Mouse (Mus musculus): ENCODE results near the gene Dennd6a. TPM values are rescaled to one million over a fixed set of nuclear protein-coding genes. Genes with fewer than 3 reads are reported as not detected.
A peak's percentile ranks its signal among the peaks of the same experiment; 100 is the strongest.
"Not testable (repeated sequence)": the region's sequence is repeated elsewhere in the genome, so short reads cannot be mapped to it uniquely, and the experiment has no call there.

Gene Dennd6a
- total RNA-seq, 2 experiments from 2014 or later, result 27.5 to 33.1 TPM

- no peak for DNase-seq (ENCODE audit: low spot score in 2 of 2)
Observed at GRCm38 (mm10) chr14:26639251-26639650, 65.6 kb downstream of the Dennd6a start.

DNA sequence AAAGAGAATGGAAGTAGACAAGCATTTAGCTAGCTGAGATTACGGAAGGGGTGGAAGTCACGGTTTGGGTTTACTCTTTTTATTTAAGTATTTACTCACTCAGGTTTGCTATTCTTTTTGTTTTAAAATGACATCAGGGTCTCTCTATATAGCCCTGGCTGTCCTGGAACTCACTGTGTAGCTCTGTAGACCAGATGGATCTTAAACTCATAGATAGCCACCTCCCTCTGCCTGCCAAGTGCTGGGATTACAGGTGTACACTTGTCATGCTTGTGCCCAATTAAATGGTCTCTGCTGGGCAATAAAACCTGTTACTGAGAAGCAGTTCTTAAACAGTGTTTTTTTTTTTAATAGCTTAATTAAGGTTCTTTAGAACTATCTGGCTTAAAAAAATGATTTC is 66.3 kb downstream of the Dennd6a start:
- DNase-seq (ENCODE audit: low spot score in 2 of 2), result no peak

DNA sequence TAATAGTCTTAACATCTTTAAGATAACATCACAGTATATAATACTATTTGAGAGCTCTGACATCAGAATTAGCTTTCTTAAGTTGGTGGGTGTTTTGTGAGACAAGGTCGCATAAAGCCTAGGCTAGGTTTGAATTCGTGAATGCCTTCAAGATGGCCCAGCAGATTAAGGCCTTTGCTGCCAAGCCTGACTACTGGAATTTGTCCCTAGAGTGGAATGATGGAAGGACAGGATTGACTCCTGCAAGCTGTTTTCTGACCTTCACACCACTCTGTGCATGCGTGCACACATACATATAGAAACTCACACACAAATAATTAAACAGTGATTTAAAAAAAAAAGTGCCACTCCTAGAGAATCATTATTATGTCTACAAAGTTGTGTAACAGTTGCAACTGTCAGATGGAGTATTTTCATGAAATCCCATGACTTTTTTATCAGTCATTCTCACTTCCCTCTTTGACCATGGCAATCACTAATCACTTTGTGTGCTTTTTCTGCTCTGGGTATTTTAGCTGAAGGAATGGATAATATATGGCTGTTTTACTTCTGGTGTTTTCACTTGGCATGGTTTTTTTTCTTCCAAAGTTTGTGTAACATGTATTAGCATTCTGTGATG is 69.5 kb downstream of the Dennd6a start:
- no peak for DNase-seq (ENCODE audit: low spot score in 2 of 2)

GRCm38 (mm10) chr14:26645989-26646650 is 72.5 kb downstream of the Dennd6a start:
- DNase-seq (ENCODE audit: low spot score in 2 of 2), result no peak

GRCm38 (mm10) chr14:26647811-26648210 is 74.2 kb downstream of the Dennd6a start:
- DNase-seq (ENCODE audit: low spot score in 2 of 2), result no peak

DNA sequence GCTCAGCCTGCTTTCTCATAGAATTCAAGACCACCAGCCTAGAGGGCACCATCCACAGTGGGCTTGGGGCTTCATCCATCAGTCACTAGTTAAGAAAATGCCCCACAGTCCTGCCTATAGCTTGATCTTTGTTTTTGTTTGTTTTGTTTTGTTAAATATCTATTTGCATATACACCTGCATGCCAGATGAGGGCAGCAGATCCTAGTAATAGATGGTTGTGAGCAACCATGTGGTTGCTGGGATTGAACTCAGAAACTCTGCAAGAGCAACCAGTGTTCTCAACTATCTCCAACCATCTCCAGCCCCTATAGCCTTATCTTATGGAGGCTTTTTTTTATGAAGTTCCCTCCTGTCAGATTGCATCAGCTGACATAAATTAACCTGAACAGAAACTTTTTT is 78.2 kb downstream of the Dennd6a start:
- DNase-seq (ENCODE audit: low spot score in 2 of 2), result no peak

DNA sequence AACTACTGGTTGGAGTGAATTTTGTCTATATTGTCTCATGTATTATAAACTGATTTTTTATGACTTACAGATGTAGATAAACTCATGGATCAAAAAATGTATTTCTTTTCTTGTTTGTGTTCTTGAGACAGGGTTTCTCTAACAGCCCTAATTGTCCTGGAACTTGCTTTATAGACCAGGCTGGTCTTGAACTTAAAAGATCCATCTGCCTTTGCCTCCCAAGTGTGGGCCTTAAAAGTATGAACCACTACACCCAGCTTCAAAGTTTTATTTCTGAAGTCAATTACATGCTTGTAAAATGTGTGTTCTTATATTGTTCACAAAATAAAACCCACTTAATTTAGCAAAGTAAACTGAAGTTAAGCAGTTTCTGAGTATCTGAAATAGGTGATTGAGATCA is 84.5 kb downstream of the Dennd6a start:
- DNase-seq (ENCODE audit: low spot score in 2 of 2), result no peak

DNA sequence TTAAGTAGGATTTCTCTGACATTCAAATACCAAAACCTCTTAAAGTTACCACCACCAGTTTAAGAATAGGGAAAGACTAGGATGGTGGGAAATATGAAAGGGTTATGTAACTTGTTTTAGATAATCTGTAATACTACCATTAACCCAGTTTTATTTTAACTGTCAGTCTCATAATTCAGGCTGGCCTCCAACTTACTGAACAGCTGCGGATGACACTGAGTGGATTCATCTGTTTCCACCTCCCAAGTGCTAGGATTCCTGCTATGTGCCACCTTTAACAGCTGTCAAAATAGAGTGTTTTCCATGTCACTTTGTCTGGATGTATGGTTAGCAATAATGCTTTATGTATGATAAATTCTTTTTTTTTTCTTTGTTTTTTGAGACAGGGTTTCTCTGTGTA is 86.6 kb downstream of the Dennd6a start:
- DNase-seq (ENCODE audit: low spot score in 2 of 2), result no peak

- DNase-seq (ENCODE audit: low spot score in 2 of 2), result no peak
Observed at GRCm38 (mm10) chr14:26662016-26662415, 88.4 kb downstream of the Dennd6a start.

DNA sequence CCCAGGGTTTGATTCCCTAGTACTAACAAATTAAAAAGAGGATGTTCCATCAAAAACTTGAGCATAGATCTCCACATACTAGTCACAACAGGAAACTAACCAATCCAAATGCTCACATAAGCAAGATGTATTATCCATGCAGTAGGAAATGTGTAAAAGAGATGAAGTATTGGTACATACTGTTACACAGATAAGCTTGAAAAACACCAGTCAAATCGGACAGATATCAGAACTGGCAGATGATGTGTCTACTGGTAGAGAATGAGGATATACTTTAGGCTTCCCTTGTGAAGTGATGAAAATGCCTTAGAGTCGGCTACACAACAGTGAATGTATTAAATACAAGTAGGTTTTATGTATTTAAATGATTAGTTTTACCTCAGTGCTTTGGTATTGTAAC is 88.8 kb downstream of the Dennd6a start:
- no peak for DNase-seq (ENCODE audit: low spot score in 2 of 2)

GRCm38 (mm10) chr14:26663851-26664250 is 90.2 kb downstream of the Dennd6a start:
- DNase-seq (ENCODE audit: low spot score in 2 of 2), result no peak

GRCm38 (mm10) chr14:26667991-26668370 is 94.3 kb downstream of the Dennd6a start:
- DNase-seq (ENCODE audit: low spot score in 2 of 2), result no peak

DNA sequence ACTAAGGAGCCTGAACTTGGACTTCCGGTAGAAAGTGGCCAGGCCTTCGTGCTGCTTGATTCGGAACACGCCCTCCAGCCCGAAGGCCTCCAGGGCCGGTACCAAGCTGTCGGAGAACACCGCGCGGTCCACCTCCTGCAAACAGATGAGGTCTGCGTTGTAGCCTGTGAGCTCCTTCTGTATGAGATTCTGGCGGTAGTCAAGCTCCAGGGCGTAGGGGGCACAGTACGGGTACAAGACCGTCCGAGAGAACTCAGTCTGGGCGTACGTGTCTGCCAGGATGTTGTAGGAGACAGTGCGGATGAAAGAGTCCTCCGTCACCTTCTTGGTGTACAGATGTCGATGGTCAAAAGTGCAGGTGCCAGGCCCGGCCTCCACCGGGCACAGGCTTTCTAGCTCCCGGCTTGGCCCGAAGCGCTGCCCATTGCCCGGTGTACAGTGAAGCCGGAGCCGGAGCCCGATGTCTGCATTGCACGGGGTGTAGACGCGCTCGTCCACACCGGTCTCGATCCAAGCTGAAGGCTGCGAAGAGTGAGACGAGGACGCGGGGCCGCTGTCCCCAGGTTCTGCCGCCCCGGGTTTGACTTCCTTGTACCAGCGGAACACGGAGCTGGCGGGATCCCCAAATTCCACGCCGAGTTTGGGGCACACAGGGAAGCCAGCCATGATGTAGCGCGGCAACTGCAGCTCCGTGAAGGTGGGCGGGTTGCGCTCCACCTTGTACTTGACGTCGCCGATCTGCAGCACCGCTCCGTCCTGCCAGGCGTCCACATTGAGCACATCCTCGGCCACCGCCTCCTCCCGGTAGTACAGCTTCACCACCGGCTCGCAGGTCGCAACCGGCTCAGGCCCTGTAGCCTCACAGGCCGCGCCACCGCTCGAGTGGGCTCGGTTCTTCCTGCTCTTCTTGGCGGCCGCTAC is 95.0 kb downstream of the Dennd6a start:
- peak; percentile 22 to 47 for DNase-seq (ENCODE audit: low spot score in 2 of 2)

- peak; percentile 76 to 82 for DNase-seq (ENCODE audit: low spot score in 2 of 2)
Observed at GRCm38 (mm10) chr14:26669292-26670073, 95.8 kb downstream of the Dennd6a start, which contains the start of gene Pde12. Gene Pde12, minus strand, starts transcription at chr14:26669883.

DNA sequence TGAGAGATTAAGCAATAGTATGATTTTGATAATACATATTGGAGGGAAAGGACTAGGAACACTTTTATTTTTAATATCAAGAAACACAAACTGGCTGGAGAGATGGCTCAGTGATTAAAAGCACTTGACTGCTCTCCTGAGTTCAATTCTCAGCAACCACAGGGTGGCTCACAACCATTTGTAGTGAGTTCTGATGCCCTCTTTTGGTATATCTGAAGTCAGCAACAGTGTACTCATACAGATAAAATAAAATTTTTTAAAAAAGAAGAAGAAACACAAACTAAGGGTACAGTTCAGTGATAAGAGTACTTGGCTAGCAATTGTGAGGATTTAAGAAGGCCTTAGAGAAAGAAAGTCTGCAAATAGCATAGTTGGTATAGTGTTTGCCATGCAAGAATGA is 97.3 kb downstream of the Dennd6a start:
- no peak for DNase-seq (ENCODE audit: low spot score in 2 of 2)

- not testable (repeated sequence) for DNase-seq (ENCODE audit: low spot score in 2 of 2)
Observed at GRCm38 (mm10) chr14:26671870-26672615, 98.4 kb downstream of the Dennd6a start.

DNA sequence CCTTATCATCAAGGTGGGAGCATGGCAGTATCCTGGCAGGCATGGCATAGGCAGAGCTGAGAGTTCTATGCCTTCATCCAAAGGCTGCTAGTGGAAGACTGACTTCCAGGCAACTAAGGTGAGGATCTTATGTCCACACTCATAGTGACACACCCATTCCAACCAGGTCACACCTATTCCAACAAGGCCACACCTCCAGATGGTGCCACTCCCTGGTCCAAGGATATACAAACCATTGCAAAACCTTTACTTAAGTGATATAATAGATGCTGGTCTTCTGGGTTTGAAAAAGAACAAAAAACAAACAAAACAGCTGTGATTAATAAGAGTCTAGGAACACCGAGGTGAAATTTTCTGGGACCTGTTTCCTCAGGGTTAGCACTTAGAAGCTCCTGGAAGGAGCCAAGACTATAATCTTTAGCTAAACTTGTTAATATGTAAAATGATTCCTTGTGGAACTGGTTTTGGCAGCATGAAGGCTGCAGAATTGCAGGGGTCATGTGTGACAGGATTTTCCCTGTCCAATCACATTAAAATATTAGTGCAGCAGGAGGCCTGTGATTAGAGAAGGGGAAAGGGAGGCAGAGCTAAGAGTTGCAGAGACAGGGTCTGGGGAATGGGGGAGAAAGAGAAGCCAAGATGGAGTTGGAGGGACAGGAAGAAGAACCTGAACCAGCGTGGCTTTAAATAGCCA is 101.0 kb downstream of the Dennd6a start:
- not testable (repeated sequence) for DNase-seq (ENCODE audit: low spot score in 2 of 2)

DNA sequence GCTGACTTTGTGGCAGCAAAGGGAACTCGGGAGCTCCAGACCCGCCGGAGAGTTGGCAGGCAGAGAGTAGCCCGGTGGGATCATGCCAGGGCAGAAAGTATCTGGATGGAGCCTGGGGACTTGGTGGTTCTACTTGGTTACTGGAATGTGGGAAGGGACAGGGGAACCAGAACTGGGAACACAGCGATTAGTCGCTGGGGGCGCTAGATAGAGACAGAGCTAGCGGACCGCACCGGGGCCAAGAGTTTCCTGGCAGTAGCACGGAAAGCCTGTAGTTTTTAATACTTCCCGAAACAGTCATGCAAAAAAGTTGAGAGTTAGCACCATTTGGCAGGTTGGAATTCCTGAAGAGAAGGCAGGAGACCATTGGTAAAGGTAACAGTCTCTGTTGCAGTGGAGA is 101.7 kb downstream of the Dennd6a start:
- peak in 1 of 2 experiments; percentile 31 for DNase-seq (ENCODE audit: low spot score in 2 of 2)

- no peak for DNase-seq (ENCODE audit: low spot score in 2 of 2)
Observed at GRCm38 (mm10) chr14:26675791-26676190, 102.1 kb downstream of the Dennd6a start.
